Mouse (Mus musculus): ENCODE data around the gene Pcbp4.
A peak's percentile ranks its signal among the peaks of the same experiment; 100 is the strongest.

GRCm38 (mm10) chr9:106474456-106474855 lies 21.4 kb downstream of the Pcbp4 start:
- no peak for TF ChIP-seq EP300 (IDR thresholded peaks at IDR 0.05; ENCODE audit: low read depth)
- peak; percentile 86 for TF ChIP-seq CTCF (IDR thresholded peaks at IDR 0.05; ENCODE audit: low read depth)
